Mouse (Mus musculus) layer of hippocampus, postnatal 36 days (tissue): ENCODE data around the gene Inhbb. TPM values are rescaled to one million over a fixed set of nuclear protein-coding genes. Genes with fewer than 3 reads are reported as not detected.

Experiments used
- DNase-seq, 2 experiments: peaks; one replicate each; pipeline ENCODE4 v3.0.0; 2022
- total RNA-seq, 2 experiments: library from RNA; stranded (reverse); gene quantifications; 2 replicates each; pipeline ENCODE4 v1.2.3; 2021

Gene Inhbb
- total RNA-seq, 2 experiments from 2014 or later = 6.0 to 7.6 TPM

- DNase-seq = peak; percentile 19 to 34
Measured at GRCm38 (mm10) chr1:119419151-119420105, 2.6 kb downstream of the Inhbb start.

DNA sequence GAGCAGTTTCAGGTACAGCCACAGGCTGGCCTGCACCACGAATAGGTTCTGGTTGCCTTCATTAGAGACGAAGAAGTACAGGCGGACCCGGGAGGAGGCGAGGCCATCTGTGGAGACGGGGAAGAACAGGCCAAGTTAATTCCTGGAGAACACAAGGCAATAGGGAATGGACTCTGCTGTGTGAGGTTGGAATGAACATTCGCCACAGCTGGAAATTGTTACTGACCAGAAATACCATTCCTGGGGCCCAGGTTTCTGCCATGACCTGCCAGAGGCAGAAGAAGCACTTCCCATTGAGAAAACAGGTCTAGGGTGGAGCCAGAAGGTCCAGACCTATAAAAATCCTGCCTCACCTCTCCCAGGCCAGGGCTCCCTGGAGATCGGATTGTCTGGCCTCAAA is 4.1 kb downstream of the Inhbb start:
- no peak for DNase-seq

DNA sequence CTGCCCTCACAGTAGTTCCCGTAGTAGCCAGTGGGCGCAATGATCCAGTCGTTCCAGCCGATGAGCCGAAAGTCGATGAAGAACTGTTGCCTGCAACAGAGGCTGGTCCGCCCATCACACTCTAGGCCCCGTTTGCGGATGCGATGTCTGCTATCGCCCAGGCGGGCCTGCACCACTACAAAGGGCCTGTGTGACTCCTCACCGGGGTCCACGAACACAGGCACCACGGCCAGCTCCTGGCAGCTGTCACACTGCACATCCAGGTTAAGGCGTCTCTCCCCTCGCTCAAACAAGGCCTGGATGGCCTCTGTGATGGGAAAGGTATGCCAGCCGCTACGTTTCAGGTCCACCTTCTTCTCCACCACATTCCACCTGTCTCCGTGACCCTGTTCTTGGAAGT is 4.5 kb downstream of the Inhbb start:
- peak in 1 of 2 experiments; percentile 9 for DNase-seq

- no peak for DNase-seq
Measured at GRCm38 (mm10) chr1:119416610-119417009, 5.4 kb downstream of the Inhbb start.

- no peak for DNase-seq
Measured at GRCm38 (mm10) chr1:119416177-119416576, 5.9 kb downstream of the Inhbb start.

GRCm38 (mm10) chr1:119415151-119415550 is 6.9 kb downstream of the Inhbb start:
- no peak for DNase-seq

GRCm38 (mm10) chr1:119410661-119411060 is 11.4 kb downstream of the Inhbb start:
- DNase-seq = no peak

GRCm38 (mm10) chr1:119409599-119410168 is 12.4 kb downstream of the Inhbb start:
- no peak for DNase-seq

GRCm38 (mm10) chr1:119409106-119409505 is 12.9 kb downstream of the Inhbb start:
- DNase-seq = no peak

- no peak for DNase-seq
Measured at GRCm38 (mm10) chr1:119407691-119408315, 14.2 kb downstream of the Inhbb start.

DNA sequence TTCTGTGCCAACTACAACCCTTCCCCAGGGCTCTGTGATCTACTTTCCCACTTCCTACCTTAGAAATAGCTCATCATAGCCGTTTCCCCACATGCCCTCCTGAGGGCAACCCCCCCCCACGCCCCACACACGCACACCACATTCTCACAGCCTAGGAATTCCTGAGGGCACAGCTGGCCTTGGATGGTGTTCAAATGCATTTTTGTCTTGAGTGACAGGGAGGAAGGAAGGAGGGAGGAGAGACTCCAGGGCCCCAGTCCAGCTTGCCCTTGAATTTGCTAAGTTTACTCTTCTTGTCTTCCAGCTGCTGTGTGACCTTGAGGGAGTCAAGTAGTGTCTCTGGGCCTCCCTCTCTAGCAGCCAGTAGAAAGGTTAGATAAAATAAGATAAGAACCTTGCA is 17.2 kb downstream of the Inhbb start:
- DNase-seq = no peak

GRCm38 (mm10) chr1:119404341-119404740 is 17.7 kb downstream of the Inhbb start:
- no peak for DNase-seq

DNA sequence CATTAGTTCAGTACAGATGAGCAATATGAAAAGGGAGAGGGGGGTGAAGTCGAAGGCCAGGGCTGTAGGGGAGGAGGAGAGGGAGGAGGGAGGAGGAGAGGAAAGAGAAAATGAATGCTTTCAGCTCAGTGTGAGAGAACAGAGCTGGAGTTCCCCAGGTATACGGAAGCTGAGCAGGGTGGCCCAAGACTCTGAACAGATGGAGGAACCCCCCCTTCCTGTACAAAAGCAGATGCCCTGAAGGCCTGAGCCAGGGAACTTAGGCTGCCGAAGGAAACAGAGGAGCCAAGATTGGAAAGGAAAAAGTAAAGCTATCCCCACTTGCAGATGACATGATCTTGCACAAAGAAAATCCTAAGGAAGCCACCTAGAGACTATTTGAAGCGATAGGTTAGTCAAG is 20.8 kb downstream of the Inhbb start:
- no peak for DNase-seq

- DNase-seq = no peak
Measured at GRCm38 (mm10) chr1:119398640-119399039, 23.4 kb downstream of the Inhbb start.

DNA sequence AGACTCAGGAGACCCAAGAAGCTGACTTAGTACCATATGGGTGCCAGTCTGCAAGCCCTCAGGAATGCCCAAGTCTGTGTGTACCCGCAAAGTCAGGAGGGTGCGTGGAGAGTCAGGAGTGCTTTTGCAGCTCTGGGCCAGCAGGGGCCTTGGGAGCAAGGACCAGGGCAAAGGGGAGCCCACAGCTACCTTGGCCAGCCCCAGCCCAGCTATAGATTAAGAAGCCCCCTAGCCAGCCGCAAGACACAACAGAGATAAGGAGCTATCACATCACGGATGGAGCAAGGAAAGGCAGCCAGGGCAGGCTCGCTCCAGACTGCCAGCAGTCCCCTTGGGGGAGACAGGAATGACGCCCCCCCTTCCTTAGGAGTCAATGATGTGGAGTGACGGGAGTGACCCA is 24.2 kb downstream of the Inhbb start:
- DNase-seq = no peak

GRCm38 (mm10) chr1:119391311-119391710 is 30.7 kb downstream of the Inhbb start:
- no peak for DNase-seq

DNA sequence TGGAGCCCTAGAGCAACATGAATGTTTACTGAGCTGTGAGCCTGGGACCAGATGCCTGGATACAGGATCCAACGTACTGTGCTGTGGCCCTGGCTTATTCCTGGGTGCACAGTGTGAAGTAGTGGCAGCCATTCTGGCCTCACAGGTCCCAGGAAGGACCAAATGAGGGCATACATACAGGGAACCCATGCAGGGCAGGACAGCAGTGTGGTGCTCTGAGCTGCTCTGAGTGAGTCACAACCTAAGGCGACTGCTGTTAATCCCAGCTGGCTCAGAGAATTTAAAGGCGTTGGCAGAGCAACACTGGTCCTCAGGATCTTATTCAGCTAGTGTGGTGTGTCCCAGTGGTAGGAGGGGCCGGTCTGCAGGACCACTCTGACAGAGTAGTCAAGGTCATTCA is 31.4 kb downstream of the Inhbb start:
- DNase-seq = no peak

DNA sequence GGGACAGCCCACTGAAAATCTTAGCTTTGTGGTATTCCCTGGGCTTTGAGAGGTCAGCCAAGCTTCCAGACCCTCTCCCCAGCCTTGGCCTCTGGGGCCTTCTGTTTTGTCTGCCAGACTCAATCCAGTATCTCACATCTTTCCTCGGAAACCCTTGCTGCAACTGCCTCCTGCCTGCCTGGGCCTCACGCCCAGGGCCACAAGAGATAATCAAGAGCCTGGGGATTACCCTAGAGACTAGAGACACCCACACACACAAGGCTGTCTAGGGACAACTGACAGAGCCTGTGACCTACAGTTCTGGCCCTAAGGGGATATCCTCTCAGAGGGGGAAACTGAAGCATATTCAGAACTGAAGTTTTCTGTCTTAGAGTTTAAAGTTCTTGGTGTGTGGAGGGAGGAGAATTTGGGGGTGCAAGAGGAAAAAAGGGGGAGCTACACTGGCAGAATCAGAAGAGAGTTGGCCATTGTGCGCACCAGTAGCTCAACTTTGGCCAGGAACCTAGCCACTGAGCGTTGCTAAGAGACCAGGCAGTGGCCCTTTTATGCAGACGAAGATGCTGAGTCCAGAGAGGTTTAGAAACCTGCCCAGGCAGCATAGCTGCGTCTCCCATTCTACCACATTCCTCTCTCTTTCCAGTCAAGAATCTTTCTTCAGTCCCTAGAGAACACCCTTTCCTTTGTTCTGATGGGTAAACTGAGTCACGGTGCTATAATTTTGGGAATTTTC is 32.1 kb downstream of the Inhbb start:
- DNase-seq = no peak

DNA sequence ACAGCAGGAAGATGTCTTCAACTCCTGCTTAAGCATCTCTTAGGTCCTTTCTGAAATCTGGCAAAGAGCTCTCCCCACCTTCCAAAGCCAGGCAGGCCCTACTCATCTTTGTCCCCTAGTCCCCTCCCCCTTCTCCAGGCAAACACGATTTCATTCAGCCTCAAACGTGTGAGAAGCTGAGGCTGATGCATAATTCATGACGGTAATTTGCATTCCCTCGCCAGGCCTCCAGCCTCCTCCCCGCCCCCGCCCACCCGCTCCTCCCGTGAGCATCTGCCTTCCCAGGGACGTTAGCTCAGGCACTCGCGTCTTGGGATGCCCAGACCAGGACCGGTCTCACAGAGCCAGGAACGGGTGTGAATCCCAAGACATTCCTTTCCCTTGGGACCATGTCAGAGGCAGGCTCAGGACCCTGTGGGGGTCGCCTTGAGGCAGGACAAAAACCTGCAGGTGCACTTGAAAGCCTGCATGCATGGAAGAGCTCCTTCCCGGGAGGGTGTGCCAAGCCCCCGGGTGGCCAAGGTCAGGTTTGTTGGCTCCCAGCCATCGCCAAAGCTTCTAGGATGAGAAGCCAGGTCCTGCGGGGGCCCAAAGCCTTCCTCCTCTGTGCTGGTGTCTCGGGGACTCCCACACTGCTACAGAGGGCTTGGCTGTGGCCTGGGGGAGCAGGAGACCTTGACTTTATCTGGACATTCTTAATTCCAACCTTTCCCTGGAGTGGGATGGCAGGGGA is 33.2 kb downstream of the Inhbb start:
- peak; percentile 21 to 26 for DNase-seq

- DNase-seq = no peak
Measured at GRCm38 (mm10) chr1:119386306-119386705, 35.7 kb downstream of the Inhbb start.

DNA sequence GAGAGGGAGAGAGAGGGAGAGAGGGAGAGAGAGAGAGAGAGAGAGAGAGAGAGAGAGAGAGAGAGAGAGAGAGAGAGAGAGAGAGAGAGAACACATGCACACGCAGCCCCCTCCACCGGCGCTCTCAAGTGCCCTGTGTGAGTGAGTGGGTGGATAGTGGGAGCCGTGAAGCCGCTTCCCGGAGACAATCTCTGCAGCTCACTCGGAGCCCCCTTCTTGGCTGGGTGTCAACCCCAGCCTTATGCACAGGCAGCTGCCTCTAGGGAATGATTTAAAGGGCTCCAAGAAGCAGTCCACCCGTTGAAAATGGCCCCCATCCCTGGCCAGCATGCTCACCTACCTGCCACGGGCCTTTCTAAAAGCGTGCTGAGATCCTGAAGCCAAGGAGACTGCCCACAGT is 38.1 kb downstream of the Inhbb start:
- peak; percentile 64 to 69 for DNase-seq

DNA sequence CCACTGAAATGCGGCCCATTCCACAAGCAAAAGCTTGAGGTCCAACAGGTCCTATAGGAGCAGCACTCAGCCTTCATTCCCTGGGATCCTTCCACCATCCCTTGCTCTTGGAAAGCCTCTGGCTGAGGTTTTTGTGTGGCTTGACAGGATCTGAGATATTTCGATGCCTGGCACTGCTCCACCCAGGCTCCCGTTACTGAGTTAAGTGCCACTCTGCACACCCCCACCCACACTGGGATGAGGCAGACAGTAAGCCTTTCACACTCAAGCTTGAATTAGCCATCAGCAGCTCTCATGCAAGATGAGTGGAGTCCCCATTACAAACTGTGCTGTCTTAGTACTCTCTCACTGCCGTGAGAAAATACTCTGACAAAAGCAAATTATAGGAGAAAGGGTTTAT is 41.4 kb downstream of the Inhbb start:
- DNase-seq = no peak
